Mouse (Mus musculus): ENCODE data around the gene Gm49661.

The Gm49661 gene

GRCm38 (mm10) chr8:84934860-84935259 lies 34.4 kb downstream of the Gm49661 start:
- DNase-seq (ENCODE audit: low read depth, low spot score): peak; percentile 76

DNA sequence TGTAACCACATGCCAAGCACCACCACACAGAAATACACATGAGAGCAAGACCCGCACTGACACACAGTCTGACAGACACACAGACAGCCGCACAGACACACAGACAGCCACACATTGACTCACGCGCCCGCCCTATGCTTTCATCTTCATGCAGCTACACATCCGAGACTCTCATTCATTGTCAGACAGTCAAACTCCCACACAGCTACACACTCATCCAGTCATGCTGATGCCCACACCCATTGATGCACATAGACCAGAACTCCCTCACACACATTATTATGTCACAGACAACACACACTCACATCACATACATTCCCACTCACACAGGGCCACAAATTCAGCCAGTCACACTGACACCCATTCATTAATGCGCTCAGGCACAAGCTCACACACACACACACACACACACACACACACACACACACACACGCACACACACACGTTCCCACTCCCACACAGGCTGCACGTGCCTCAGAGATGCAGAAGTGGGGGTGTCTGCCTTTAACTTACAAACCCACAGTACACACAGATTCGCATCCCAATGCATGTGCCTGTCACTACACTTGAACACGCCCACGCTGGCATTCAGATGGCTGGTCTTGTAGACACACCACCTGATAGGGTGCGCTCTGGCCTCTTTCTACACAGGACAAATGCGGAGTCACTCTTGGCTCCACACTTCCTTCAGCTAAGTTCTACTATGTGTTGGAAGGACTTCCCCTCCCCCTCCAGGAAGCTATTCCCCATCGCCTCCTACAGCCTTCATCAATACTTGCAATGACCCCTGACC lies 35.3 kb downstream of the Gm49661 start:
- DNase-seq (ENCODE audit: low read depth, low spot score): no peak

DNA sequence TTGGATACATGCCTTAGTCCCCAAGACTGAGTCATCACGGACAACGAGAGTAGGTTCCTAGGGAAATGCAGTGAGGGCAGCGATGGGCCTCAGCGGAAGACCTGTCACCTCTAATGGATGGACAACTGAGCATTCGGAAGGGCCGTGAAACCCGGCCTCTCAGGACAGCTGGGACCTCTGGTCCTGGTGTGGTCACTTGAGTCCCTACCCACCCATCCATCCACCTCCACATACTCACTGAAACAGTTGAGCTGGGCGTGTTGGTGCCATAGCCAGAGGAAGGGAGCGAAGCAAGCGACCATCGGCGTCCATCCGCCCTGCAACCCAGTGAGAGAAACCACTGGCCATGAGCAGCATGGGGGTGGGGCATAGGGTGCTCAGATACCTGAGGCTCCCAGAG lies 38.7 kb downstream of the Gm49661 start:
- no peak for DNase-seq (ENCODE audit: low read depth, low spot score)

DNA sequence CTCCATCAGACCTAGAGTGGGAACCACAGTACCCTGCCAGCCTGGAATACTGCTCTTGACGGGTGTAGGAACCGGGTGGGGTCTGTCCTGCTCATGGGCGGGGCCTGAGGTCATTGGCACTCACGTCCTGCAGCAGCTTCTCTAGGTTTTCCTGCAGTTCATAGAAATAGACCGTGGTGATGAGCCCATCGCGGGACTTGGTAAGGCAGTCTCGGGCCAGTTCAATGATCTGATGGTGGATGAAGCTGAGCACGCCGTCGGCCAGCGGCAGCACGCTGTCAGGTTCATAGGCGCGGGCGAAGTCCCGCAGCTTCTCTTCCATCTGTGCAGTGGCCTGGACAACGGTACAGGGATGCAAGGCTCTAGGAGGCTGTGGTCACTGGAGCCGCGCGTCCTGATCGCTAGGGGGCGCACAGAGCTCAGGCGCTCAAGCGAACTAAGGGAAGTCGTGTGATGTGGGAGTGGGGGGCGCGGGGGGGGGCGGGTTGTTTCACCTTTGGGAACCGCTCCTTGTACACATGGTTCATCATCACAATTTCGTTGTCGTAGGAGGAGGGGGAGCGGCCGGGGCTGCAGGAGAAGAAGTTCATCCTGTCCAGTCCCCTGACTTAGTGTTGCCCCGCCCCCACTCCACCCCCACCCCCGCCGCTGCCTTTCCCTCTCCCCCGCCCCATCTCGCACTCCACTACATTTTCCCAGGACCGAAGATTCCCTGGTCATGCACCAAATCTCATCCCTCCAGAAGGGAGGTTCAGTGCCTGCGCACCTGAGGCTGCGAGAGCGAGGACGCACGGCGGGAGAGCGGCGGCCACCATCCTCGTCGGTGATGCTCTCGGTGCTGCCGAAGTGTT lies 40.6 kb downstream of the Gm49661 start:
- peak; percentile 61 for DNase-seq (ENCODE audit: low read depth, low spot score)

DNA sequence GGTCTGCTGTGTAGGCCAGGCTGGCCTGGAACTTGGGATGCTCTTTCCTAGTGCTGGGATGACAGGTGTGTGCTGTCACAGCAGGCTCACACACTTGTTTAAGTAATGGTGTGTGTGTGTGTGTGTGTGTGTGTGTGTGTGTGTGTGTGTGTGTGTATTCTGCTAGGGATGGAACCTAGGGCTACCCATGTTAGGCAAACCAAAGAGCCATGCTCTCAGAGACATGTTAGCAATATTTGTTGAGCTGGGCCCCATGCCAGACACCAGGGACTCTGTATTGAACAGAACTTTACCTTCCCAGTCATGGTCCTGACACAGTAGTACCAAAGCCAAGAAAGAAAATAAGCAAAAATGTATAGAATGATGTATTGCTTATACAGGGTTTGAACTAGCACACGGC lies 41.7 kb downstream of the Gm49661 start:
- no peak for DNase-seq (ENCODE audit: low read depth, low spot score)

DNA sequence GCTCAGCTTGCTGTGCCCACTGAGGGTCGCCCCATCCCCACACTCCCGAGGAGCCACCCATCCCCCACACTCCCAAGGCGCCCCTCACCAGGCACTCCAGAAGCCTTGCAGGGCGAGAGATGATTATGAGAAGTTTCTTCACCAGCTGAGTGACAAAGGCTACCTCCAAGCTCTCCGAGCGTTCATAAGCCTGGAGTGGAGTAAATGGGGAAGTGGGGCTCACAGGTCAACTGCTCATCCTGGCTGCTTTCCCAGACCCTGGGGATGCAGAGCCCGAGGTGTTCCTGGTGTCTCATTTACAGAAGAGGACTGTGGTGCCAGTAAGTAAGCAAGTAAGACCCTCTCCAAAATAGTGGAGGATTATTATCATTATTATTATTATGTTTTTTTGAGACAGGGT lies 43.7 kb downstream of the Gm49661 start:
- no peak for DNase-seq (ENCODE audit: low read depth, low spot score)

DNA sequence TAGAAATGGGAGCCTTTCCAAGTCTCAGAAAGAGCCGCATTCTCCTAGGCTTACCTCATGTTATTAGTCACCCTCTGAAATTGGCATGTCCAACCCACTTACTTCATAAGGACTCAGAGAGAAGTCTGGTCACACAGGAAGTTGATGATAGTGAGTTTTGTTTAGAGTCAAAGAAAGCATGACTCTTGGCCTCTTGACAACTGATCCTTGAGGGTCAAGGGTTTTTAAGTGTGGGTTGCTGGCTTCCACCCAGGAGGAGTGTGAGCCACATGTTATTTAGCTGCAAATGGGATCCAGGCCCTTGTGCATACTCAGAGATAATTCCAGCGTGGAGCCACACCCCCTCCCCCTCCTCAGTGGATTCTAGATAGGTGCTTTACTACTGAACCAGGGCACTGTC lies 47.6 kb downstream of the Gm49661 start:
- DNase-seq (ENCODE audit: low read depth, low spot score): no peak

DNA sequence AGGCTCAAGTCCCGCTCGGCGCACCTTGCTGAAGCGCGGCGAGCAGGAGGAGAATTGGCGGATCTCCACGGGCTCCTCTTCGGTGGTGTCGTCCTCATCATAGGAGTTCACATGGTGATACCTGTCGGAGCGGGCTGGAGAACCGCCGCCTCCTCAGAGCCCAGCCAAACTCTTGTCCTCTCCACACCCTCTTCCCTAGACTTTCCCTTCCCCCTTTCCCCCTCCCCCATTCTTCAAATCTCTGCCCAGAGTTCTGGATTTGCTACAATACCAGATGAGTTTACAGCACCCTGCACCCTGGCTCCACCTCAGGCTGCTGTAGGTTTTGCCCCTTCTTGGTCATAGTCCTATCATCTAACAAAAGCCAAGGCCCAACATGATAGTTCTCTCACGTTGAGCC lies 50.6 kb downstream of the Gm49661 start:
- no peak for DNase-seq (ENCODE audit: low read depth, low spot score)

DNA sequence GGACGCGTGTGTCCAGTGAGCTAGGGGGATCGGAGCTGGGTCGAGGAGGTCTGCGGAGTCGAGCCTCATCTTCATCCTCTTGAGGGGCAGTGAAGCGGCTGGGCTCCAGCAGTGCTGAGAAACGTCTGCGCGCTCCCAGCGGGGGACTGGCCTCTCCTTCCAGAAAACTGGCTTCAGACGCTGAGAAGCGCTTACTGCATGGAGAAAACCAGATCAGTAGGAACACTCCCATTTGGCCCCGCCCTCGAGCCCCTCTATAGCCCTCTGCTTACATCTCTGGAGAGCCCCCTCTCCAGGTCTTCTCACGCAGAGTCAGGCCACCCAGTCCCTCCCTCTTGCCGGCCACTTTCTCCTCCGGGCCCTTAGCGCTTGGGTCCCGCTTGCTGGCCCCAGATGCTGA lies 51.5 kb downstream of the Gm49661 start:
- DNase-seq (ENCODE audit: low read depth, low spot score): no peak
